Mouse (Mus musculus): ENCODE measurements around the gene Olfr591. TPM values are rescaled to one million over a fixed set of nuclear protein-coding genes. Genes with fewer than 3 reads are reported as not detected.

The Olfr591 gene
- not detected in 2 replicates for polyA plus RNA-seq (2012; rRNA removed; ENCODE audit: low replicate concordance)

DNA sequence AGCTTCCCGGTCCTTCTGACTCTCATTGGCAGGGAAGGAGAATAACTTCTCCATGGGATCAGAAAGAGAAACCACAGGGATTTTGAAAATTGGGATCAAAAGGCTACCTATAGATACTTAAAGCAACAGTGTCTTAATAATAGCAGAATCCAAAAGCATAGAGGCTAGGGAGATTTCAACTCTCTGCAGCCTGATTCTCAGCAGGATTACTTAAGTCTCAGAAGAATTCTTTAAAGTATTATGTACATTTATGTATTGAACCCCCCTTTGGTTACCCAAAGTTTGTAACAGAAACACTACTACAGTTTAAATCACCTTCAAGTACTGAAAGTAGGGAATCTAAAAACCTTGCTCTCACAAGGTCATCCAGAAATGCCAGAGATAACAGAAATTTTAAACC, at the start of gene Olfr591:
Olfr591 (minus strand) TSS at position 101 of the 400 bp plus-strand sequence.

GRCm38 (mm10) chr7:103216696-103217095, 38.6 kb upstream of the Olfr591 start, which contains the start of gene Olfr594:
Gene Olfr594 (plus strand): TSS chr7:103216996.

DNA sequence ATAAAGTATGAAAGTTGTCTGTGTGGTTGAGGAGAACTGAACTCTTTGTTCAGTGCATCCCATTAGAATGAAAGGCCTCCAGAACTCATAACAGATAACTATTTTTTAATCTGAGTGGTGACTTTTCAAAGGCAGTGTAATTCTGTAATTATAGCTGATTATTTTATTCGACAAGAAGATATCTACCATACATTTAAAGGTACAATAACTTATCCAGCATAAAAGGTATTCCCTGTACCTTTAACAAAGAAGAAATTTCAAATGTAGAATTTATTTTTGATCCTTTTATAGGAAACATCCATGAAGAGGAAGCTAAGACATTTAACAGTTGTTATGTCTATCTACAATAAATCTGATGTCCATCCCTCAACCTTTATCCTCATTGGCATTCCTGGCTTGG, 33.4 kb upstream of the Olfr591 start, which contains the start of gene Olfr593:
Olfr593 (plus strand) TSS at position 301 of the 400 bp plus-strand sequence.

DNA sequence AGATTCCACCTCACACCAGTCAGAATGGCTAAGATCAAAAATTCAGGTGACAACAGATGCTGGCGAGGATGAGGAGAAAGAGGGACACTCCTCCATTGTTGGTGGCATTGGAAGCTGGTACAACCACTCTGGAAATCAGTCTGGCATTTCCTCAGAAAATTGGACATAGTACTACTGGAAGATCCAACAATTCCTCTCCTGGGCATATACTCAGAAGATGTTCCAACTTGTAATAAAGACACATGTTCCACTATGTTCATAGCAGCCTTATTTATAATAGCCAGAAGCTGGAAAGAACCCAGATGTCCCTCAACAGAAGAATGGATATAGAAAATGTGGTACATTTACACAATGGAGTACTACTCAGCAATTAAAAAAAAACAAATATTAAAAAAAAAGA, 6.4 kb upstream of the Olfr591 start, which contains the start of gene Olfr592:
Olfr592 (plus strand) TSS at position 301 of the 400 bp plus-strand sequence.

DNA sequence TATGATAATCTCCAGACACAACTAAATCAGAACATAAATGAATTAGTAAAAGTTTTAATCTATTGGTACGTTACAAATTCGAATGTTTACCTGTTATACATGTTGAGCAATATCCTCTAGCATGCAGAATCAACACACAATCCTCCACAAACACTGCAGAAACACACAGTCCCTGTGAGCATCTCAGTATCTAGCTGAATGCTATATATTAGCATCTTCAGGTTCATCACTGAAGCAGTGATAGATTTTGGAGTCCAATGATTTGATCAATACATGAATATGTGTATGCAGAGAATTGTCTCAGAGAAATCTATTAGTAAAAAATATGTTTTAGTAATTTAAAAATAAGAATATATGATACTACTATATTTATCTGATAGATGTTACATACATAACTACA, 21.9 kb downstream of the Olfr591 start, which contains the start of gene Olfr589:
Olfr589 (minus strand) TSS at position 101 of the 400 bp plus-strand sequence.

DNA sequence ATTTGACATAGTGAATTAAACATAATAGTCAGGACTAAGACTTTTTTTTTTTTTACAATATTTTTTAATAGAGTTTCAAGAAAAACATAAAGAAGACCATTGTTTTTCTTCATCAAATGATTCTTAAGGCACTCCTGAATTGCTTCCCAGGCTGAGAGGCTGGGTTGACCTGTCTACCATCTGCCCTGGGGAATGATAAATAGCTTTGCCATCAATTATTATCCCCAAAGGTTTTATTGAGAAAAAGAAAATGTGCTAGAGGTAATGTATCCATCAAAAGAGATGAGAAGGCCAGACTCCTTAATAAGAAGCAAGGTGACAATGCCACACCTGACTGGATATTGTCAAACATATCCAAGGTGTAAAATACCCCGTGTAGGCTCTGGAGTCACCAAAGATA, 37.6 kb downstream of the Olfr591 start, which contains the start of gene Olfr588-ps1:
Olfr588-ps1 (plus strand) TSS at position 301 of the 400 bp plus-strand sequence.

GRCm38 (mm10) chr7:103125538-103125937, 52.6 kb downstream of the Olfr591 start, which contains the start of gene Olfr586:
Gene Olfr586 (minus strand): TSS chr7:103125638.

Other genes with a start within 250 kb of the Olfr591 start
- gene Olfr573-ps1, start 235.8 kb downstream of the Olfr591 start, polyA plus RNA-seq (2012; rRNA removed; ENCODE audit: low replicate concordance) = not detected in 2 replicates
- gene Olfr574, start 229.9 kb downstream of the Olfr591 start, polyA plus RNA-seq (2012; rRNA removed; ENCODE audit: low replicate concordance) = not detected in 2 replicates
- gene Olfr575, start 219.6 kb downstream of the Olfr591 start, polyA plus RNA-seq (2012; rRNA removed; ENCODE audit: low replicate concordance) = not detected in 2 replicates
- not detected in 2 replicates for gene Olfr576, start 215.7 kb downstream of the Olfr591 start, polyA plus RNA-seq (2012; rRNA removed; ENCODE audit: low replicate concordance)
- not detected in 2 replicates for gene Olfr577, start 202.4 kb downstream of the Olfr591 start, polyA plus RNA-seq (2012; rRNA removed; ENCODE audit: low replicate concordance)
- not detected in 2 replicates for gene Olfr578, start 189.0 kb downstream of the Olfr591 start, polyA plus RNA-seq (2012; rRNA removed; ENCODE audit: low replicate concordance)
- not detected in 2 replicates for gene Olfr582, start 140.3 kb downstream of the Olfr591 start, polyA plus RNA-seq (2012; rRNA removed; ENCODE audit: low replicate concordance)
- gene Olfr583, start 127.0 kb downstream of the Olfr591 start, polyA plus RNA-seq (2012; rRNA removed; ENCODE audit: low replicate concordance) = not detected in 2 replicates
- gene Olfr584, start 96.5 kb downstream of the Olfr591 start, polyA plus RNA-seq (2012; rRNA removed; ENCODE audit: low replicate concordance) = not detected in 2 replicates
- gene Olfr585, start 80.6 kb downstream of the Olfr591 start, polyA plus RNA-seq (2012; rRNA removed; ENCODE audit: low replicate concordance) = not detected in 2 replicates
- not detected in 2 replicates for gene Olfr586, start 52.7 kb downstream of the Olfr591 start, polyA plus RNA-seq (2012; rRNA removed; ENCODE audit: low replicate concordance)
- not detected in 2 replicates for gene Olfr588-ps1, start 37.5 kb downstream of the Olfr591 start, polyA plus RNA-seq (2012; rRNA removed; ENCODE audit: low replicate concordance)
- gene Olfr589, start 22.0 kb downstream of the Olfr591 start, polyA plus RNA-seq (2012; rRNA removed; ENCODE audit: low replicate concordance) = not detected in 2 replicates
- gene Olfr592, start 6.5 kb upstream of the Olfr591 start, polyA plus RNA-seq (2012; rRNA removed; ENCODE audit: low replicate concordance) = not detected in 2 replicates
- not detected in 2 replicates for gene Olfr593, start 33.5 kb upstream of the Olfr591 start, polyA plus RNA-seq (2012; rRNA removed; ENCODE audit: low replicate concordance)
- gene Olfr594, start 38.7 kb upstream of the Olfr591 start, polyA plus RNA-seq (2012; rRNA removed; ENCODE audit: low replicate concordance) = not detected in 2 replicates
- not detected in 2 replicates for gene Usp17ld, start 74.2 kb upstream of the Olfr591 start, polyA plus RNA-seq (2012; rRNA removed; ENCODE audit: low replicate concordance)
- gene Olfr596, start 127.3 kb upstream of the Olfr591 start, polyA plus RNA-seq (2012; rRNA removed; ENCODE audit: low replicate concordance) = not detected in 2 replicates
- not detected in 2 replicates for gene Olfr597, start 138.0 kb upstream of the Olfr591 start, polyA plus RNA-seq (2012; rRNA removed; ENCODE audit: low replicate concordance)
- not detected in 2 replicates for gene Olfr598, start 145.2 kb upstream of the Olfr591 start, polyA plus RNA-seq (2012; rRNA removed; ENCODE audit: low replicate concordance)
- gene Olfr599, start 157.6 kb upstream of the Olfr591 start, polyA plus RNA-seq (2012; rRNA removed; ENCODE audit: low replicate concordance) = not detected in 2 replicates
- gene Olfr600, start 171.3 kb upstream of the Olfr591 start, polyA plus RNA-seq (2012; rRNA removed; ENCODE audit: low replicate concordance) = not detected in 2 replicates
- not detected in 2 replicates for gene Olfr601, start 184.3 kb upstream of the Olfr591 start, polyA plus RNA-seq (2012; rRNA removed; ENCODE audit: low replicate concordance)
- not detected in 2 replicates for gene Olfr603, start 207.8 kb upstream of the Olfr591 start, polyA plus RNA-seq (2012; rRNA removed; ENCODE audit: low replicate concordance)
- not detected in 2 replicates for gene Usp17lc, start 236.7 kb upstream of the Olfr591 start, polyA plus RNA-seq (2012; rRNA removed; ENCODE audit: low replicate concordance)